Mouse (Mus musculus) liver, embryonic 15.5 days (tissue): ENCODE data around the gene Ddb2. TPM values are rescaled to one million over a fixed set of nuclear protein-coding genes. Genes with fewer than 3 reads are reported as not detected.

ENCODE experiments used
- ATAC-seq: fragments of 200-750 bp; cut with Nextera tagmentation; 2 replicates; pipeline ENCODE4 v1.8.0; 2017; ENCODE audit warnings: moderate number of reproducible peaks, mild to moderate bottlenecking, moderate library complexity; ENCODE audit not compliant: insufficient read depth
- H3K27ac ChIP-seq: fragments of 300-500 bp; sonication (generic); replicated peaks from 2 replicates; pipeline ENCODE4 v1.5.1; 2015; ENCODE audit warnings: mild to moderate bottlenecking, inconsistent platforms
- H3K27me3 ChIP-seq: fragments of 300-500 bp; sonication (generic); 2 replicates; pipeline ENCODE4 v1.6.1; 2015; ENCODE audit warnings: mild to moderate bottlenecking, inconsistent platforms
- H3K36me3 ChIP-seq: fragments of 300-500 bp; sonication (generic); replicated peaks from 2 replicates; pipeline ENCODE4 v1.6.1; 2015; ENCODE audit warnings: moderate library complexity, mild to moderate bottlenecking, inconsistent platforms
- H3K4me1 ChIP-seq: fragments of 300-500 bp; sonication (generic); replicated peaks from 2 replicates; pipeline ENCODE4 v1.6.1; 2015; ENCODE audit warnings: inconsistent platforms
- H3K4me2 ChIP-seq: fragments of 300-500 bp; sonication (generic); 2 replicates; pipeline ENCODE4 v1.6.1; 2015; ENCODE audit warnings: moderate library complexity, mild to moderate bottlenecking, inconsistent platforms
- H3K4me3 ChIP-seq: fragments of 300-500 bp; sonication (generic); replicated peaks from 2 replicates; pipeline ENCODE4 v1.5.1; 2015; ENCODE audit warnings: mild to moderate bottlenecking, inconsistent platforms
- H3K9ac ChIP-seq: fragments of 300-500 bp; sonication (generic); 2 replicates; pipeline ENCODE4 v1.6.1; 2015; ENCODE audit warnings: moderate library complexity, mild to moderate bottlenecking, inconsistent platforms
- H3K9me3 ChIP-seq: fragments of 300-500 bp; sonication (generic); replicated peaks from 2 replicates; pipeline ENCODE4 v1.6.1; 2016; ENCODE audit warnings: inconsistent platforms
- WGBS: fragments of 180-500 bp; shearing (Covaris S2); methylation state at CpG from one replicate; pipeline ENCODE4 v1.1.7; 2015; ENCODE audit warnings: mixed read lengths; ENCODE audit not compliant: insufficient replicate concordance; 5-methylcytosine and 5-hydroxymethylcytosine counted together
- polyA plus RNA-seq: library from polyadenylated mRNA; unstranded; fragments of >200 nt; fragmentation: Nextera tagmentation; extraction: Ambion mirVana; gene quantifications from 2 replicates; pipeline ENCODE4 v1.2.1, GENCODE M21; 2015

The Ddb2 gene
- polyA plus RNA-seq, 1 experiment from 2014 or later, result 6.1 TPM

DNA sequence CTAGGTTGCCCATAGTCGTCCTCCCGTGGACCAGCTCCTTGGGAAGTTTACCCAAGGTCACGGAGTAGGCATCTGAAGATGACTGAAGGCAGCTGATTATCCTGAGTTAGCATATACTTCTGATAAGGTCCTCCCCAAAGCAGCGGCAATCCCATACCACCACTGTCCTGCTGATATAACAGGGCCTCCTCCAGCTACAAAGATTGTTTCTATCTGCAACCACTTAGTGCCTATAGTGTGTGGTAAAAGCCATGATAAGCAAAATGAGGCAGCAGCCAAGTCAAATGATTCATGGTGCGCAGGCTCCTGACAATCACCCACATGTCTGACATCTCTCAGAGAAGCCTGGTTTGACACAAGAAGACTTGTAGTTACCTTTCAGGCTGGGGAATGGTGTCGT lies 71.8 kb downstream of the Ddb2 start:
- Histone ChIP-seq H3K27ac (no peak overlapping the region), H3K4me1 (peaks cover 26% of the 10 kb centered on the region), H3K4me3 (no peak overlapping the region), H3K36me3 (peaks cover 60% of the 10 kb centered on the region), H3K9ac (no peak overlapping the region), H3K27me3 (no peaks in the 10 kb centered on the region), H3K4me2 (no peak overlapping the region), H3K9me3 (no peaks in the 10 kb centered on the region)
- ATAC-seq, result peak; percentile 77
- WGBS, result 36% methylated on average over 6 of the region's 6 CpGs

DNA sequence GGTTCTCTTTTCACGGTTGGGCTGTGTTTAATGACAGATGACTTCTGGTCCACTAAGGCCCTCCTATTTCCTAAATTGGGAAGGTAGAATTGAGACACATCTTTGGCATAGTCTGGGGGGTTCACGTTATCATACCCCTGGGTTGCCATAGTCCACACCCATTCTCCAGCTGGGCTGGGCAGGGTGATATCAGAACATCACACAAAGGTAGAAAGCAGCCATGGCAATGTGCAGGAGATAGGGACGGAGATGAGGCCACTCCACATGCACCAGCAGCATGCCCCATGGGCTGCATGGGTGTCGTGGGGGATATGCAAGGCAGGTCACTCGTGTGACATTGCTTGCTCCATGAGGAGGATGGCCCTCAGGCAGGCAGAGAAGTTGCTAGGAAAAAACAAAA lies 73.2 kb downstream of the Ddb2 start:
- H3K9me3 ChIP-seq, result no peaks in the 10 kb centered on the region
- H3K4me2 ChIP-seq, result no peak overlapping the region
- WGBS, result 32% methylated on average over 5 of the region's 5 CpGs
- H3K9ac ChIP-seq, result no peak overlapping the region
- H3K27me3 ChIP-seq, result no peaks in the 10 kb centered on the region
- H3K4me3 ChIP-seq, result no peak overlapping the region
- peak; percentile 25; the same call in 1 of the 2 replicates for ATAC-seq
- H3K4me1 ChIP-seq, result peaks cover 26% of the 10 kb centered on the region
- H3K27ac ChIP-seq, result no peak overlapping the region
- H3K36me3 ChIP-seq, result peaks cover 54% of the 10 kb centered on the region

DNA sequence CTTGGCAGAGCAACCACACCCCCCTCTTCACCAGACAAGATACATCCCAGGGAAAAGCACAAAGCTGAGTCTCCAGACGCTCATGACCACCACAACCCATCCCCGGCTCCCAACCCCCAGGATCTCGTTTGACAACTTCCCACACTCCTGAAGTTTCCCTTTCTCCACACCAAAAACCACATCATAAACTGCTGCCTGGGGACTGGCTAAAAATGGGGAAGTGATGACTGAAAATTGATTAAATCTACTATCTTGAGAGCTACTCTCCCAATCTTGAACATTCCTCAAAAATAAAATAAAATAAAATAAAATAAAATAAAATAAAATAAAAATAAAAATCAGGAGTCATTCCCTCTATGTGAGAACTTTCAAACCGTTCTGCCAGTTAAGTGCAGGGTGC lies 73.8 kb downstream of the Ddb2 start:
- Histone ChIP-seq H3K9me3 (no peaks in the 10 kb centered on the region), H3K4me1 (peaks cover 26% of the 10 kb centered on the region), H3K27me3 (no peaks in the 10 kb centered on the region), H3K9ac (no peak overlapping the region), H3K4me2 (no peak overlapping the region), H3K27ac (no peak overlapping the region), H3K36me3 (peaks cover 57% of the 10 kb centered on the region), H3K4me3 (no peak overlapping the region)
- ATAC-seq, result no peak
- 62% methylated on average over 4 of the region's 4 CpGs for WGBS

Other genes with a start within 250 kb of the Ddb2 start
- gene Rapsn, start 201.4 kb downstream of the Ddb2 start, polyA plus RNA-seq, result 1.1 TPM in 2 replicates
- 138 and 146 TPM in 2 replicates for gene Psmc3, start 183.0 kb downstream of the Ddb2 start, polyA plus RNA-seq
- gene Slc39a13, start 166.6 kb downstream of the Ddb2 start, polyA plus RNA-seq, result 10.9 and 13.6 TPM in 2 replicates
- 25.9 and 26.9 TPM in 2 replicates for gene Spi1, start 154.6 kb downstream of the Ddb2 start, polyA plus RNA-seq
- 0.15 and 0.17 TPM in 2 replicates for gene Mybpc3, start 118.8 kb downstream of the Ddb2 start, polyA plus RNA-seq
- gene Madd, start 53.1 kb downstream of the Ddb2 start, polyA plus RNA-seq, result 6.3 and 6.9 TPM in 2 replicates
- gene Nr1h3, start 34.1 kb downstream of the Ddb2 start, polyA plus RNA-seq, result 20.4 and 21.0 TPM in 2 replicates
- 9.9 and 10.1 TPM in 2 replicates for gene Acp2, start 34.1 kb downstream of the Ddb2 start, polyA plus RNA-seq
- gene Pacsin3, start 19.0 kb upstream of the Ddb2 start, polyA plus RNA-seq, result 15.8 and 18.2 TPM in 2 replicates
- 60.7 and 67.9 TPM in 2 replicates for gene Arfgap2, start 28.0 kb upstream of the Ddb2 start, polyA plus RNA-seq
- gene 1110051M20Rik, start 207.7 kb upstream of the Ddb2 start, polyA plus RNA-seq, result 5.8 and 7.0 TPM in 2 replicates
- gene Lrp4, start 220.5 kb upstream of the Ddb2 start, polyA plus RNA-seq, result 1.2 and 1.3 TPM in 2 replicates